17 mouse cellular contexts compared by ENCODE assay signal in the genomic region with DNA sequence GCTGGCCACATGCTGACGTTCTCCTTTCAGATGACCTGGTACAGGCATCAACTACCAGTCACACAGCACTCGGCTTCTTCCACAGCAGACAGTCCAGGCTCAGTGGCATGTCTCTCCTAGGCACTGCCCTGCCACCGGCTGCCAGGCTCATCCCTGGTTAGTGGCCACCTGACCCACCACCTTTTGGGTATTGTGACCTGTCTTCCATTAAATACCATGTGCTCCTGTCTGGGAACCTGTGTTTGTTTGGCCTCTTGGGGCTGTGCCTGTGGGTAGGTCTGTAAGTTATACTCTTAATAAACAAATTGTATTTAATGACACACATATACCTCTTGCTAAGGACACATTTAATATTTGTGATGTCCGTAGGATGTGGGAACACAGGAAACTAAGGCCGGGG.
A peak's percentile ranks its signal among the peaks of the same experiment; 100 is the strongest.
DNase-seq lines count a peak whose midpoint lies in the region; ATAC-seq and TF ChIP-seq lines count a peak whose summit lies in the region.
"Had no signal": no experiment of that assay in that cellular context is flagged by ENCODE, and none has a peak within 500 bp of the region (broad histone marks: within the 10 kb centered on the region; RNA-seq: fewer than 3 reads in every experiment).

No protein-coding gene starts in this region.

- no peaks in the 10 kb centered on the region for H3K9me3 ChIP-seq in heart, embryonic 11.5 days (replicated peaks; ENCODE audit: control insufficient read depth, low read length)
- H3K9me3 ChIP-seq in liver, embryonic 11.5 days (ENCODE audit: control insufficient read depth, low read length) = no peaks in the 10 kb centered on the region
- no peaks in the 10 kb centered on the region for H3K9me3 ChIP-seq in MEL (replicated peaks; ENCODE audit: insufficient read depth, low read length)
- no peaks in the 10 kb centered on the region for H3K9me3 ChIP-seq in liver, embryonic 13.5 days (replicated peaks)
- no peaks in the 10 kb centered on the region for H3K9me3 ChIP-seq in forebrain, embryonic 13.5 days (replicated peaks)
- H3K9me3 ChIP-seq: limb, embryonic 13.5 days had no signal

- no peak overlapping the region; the same call in 1 of the 2 replicates for H3K4me2 ChIP-seq in heart, embryonic 11.5 days
- H3K4me2 ChIP-seq in liver, embryonic 11.5 days = peak overlapping the region; percentile 47
- H3K4me2 ChIP-seq in liver, embryonic 13.5 days = peak overlapping the region; percentile 75
- H3K4me2 ChIP-seq in forebrain, embryonic 13.5 days = no peak overlapping the region
- H3K4me2 ChIP-seq: limb, embryonic 13.5 days had no signal

- 40% methylated on average over 5 of the region's 5 CpGs for WGBS in heart, embryonic 11.5 days (ENCODE audit: insufficient replicate concordance)
- WGBS in liver, embryonic 11.5 days = 28% methylated on average over 5 of the region's 5 CpGs
- WGBS in liver, embryonic 13.5 days (ENCODE audit: insufficient replicate concordance) = 21% methylated on average over 5 of the region's 5 CpGs
- 82% methylated on average over 5 of the region's 5 CpGs for WGBS in forebrain, embryonic 13.5 days

- TF ChIP-seq CTCF in MEL (IDR thresholded peaks at IDR 0.05 in 2 of 3, conservative IDR thresholded peaks at IDR 0.05 in 1 of 3; ENCODE audit: control insufficient read depth in 1 of 3, insufficient read depth in 1 of 3, low read depth in 2 of 3, low read length in 3 of 3, poor library complexity in 1 of 3, severe bottlenecking in 1 of 3) = no peak

- DNase-seq in heart, adult 8-10 months (ENCODE audit: low spot score) = no peak
- no peak for DNase-seq in liver, embryonic 11.5 days (ENCODE audit: low spot score)
- no peak for DNase-seq in liver
- DNase-seq in MEL (ENCODE audit: low read depth, low spot score) = peak; percentile 49
- no peak for DNase-seq in liver, embryonic 13.5 days
- DNase-seq: cerebellum, postnatal 10 days; embryo, embryonic 11 days; kidney, adult 18-20 months; kidney, postnatal 25 days; spleen, adult 18-20 months; thymus, postnatal 14 days had no signal

- no peaks in the 10 kb centered on the region for H3K27me3 ChIP-seq in heart, embryonic 11.5 days (ENCODE audit: control insufficient read depth, insufficient read depth, low read length)
- no peaks in the 10 kb centered on the region for H3K27me3 ChIP-seq in liver, embryonic 11.5 days (replicated peaks; ENCODE audit: control insufficient read depth, insufficient read depth, low read length)
- no peaks in the 10 kb centered on the region for H3K27me3 ChIP-seq in MEL (ENCODE audit: control insufficient read depth in 1 of 2, insufficient read depth in 2 of 2, low read length in 2 of 2)
- H3K27me3 ChIP-seq in liver, embryonic 13.5 days = no peaks in the 10 kb centered on the region
- no peaks in the 10 kb centered on the region; the same call in 1 of the 2 replicates for H3K27me3 ChIP-seq in forebrain, embryonic 13.5 days
- H3K27me3 ChIP-seq: limb, embryonic 13.5 days had no signal

- peak overlapping the region; percentile 58 for H3K9ac ChIP-seq in heart, embryonic 11.5 days (ENCODE audit: low read depth, low read length)
- peak overlapping the region; percentile 70 for H3K9ac ChIP-seq in liver, embryonic 11.5 days (ENCODE audit: low read depth, low read length)
- peak overlapping the region; percentile 69 for H3K9ac ChIP-seq in MEL (ENCODE audit: control insufficient read depth, low read depth, low read length, poor library complexity, severe bottlenecking)
- H3K9ac ChIP-seq in liver, embryonic 13.5 days = peak overlapping the region; percentile 77
- no peak overlapping the region for H3K9ac ChIP-seq in forebrain, embryonic 13.5 days
- H3K9ac ChIP-seq: limb, embryonic 13.5 days had no signal

- no peak for TF ChIP-seq EP300 in MEL (IDR thresholded peaks at IDR 0.05; ENCODE audit: low read depth in 1 of 2, low read length in 2 of 2)

- no peak for TF ChIP-seq RAD21 in MEL (IDR thresholded peaks at IDR 0.05; ENCODE audit: low read depth, low read length)

- no peaks in the 10 kb centered on the region for H3K36me3 ChIP-seq in heart, embryonic 11.5 days (ENCODE audit: control insufficient read depth, insufficient read depth, low read length)
- no peaks in the 10 kb centered on the region for H3K36me3 ChIP-seq in liver, embryonic 11.5 days (ENCODE audit: control insufficient read depth, insufficient read depth, low read length)
- H3K36me3 ChIP-seq in MEL (ENCODE audit: control insufficient read depth in 1 of 2, insufficient read depth in 2 of 2, low read length in 2 of 2) = peaks cover 0 to 47% of the 10 kb centered on the region in 2 experiments; a peak in 2 of 4 replicates
- no peaks in the 10 kb centered on the region for H3K36me3 ChIP-seq in liver, embryonic 13.5 days
- no peaks in the 10 kb centered on the region for H3K36me3 ChIP-seq in forebrain, embryonic 13.5 days (ENCODE audit: poor library complexity, severe bottlenecking)
- H3K36me3 ChIP-seq: limb, embryonic 13.5 days had no signal

- no peak for ATAC-seq in heart, embryonic 11.5 days (replicated peaks; ENCODE audit: insufficient number of reproducible peaks, low FRiP score, low TSS enrichment)
- no peak for ATAC-seq in liver, embryonic 11.5 days (replicated peaks; ENCODE audit: low FRiP score)
- no peak for ATAC-seq in liver, embryonic 13.5 days (ENCODE audit: low read depth)
- ATAC-seq in CD4-positive, CD25-positive, alpha-beta regulatory T cell, adult 4 months = no peak
- ATAC-seq in forebrain, embryonic 13.5 days = no peak
- ATAC-seq: forebrain, embryonic 16.5 days; midbrain, embryonic 16.5 days had no signal

- H3K4me1 ChIP-seq in heart, embryonic 11.5 days (ENCODE audit: control insufficient read depth, insufficient read depth, low read length) = peaks cover 78% of the 10 kb centered on the region
- peaks cover 85% of the 10 kb centered on the region for H3K4me1 ChIP-seq in liver, embryonic 11.5 days (replicated peaks; ENCODE audit: control insufficient read depth, insufficient read depth, low read length)
- peaks cover 23 to 69% of the 10 kb centered on the region in 2 experiments for H3K4me1 ChIP-seq in MEL (ENCODE audit: control insufficient read depth in 1 of 2, insufficient read depth in 2 of 2, low read length in 2 of 2)
- peaks cover 100% of the 10 kb centered on the region for H3K4me1 ChIP-seq in liver, embryonic 13.5 days (replicated peaks)
- H3K4me1 ChIP-seq in forebrain, embryonic 13.5 days = peaks cover 72% of the 10 kb centered on the region

- no peak overlapping the region for H3K4me3 ChIP-seq in heart, embryonic 11.5 days (ENCODE audit: low read depth, low read length)
- no peak overlapping the region for H3K4me3 ChIP-seq in liver, embryonic 11.5 days (ENCODE audit: low read depth, low read length)
- H3K4me3 ChIP-seq in MEL (ENCODE audit: control insufficient read depth in 1 of 2, insufficient read depth in 1 of 2, low read depth in 2 of 2, low read length in 2 of 2) = no peak overlapping the region
- peak overlapping the region; percentile 3; the same call in 1 of the 2 replicates for H3K4me3 ChIP-seq in liver, embryonic 13.5 days (replicated peaks)
- no peak overlapping the region for H3K4me3 ChIP-seq in forebrain, embryonic 13.5 days
- H3K4me3 ChIP-seq: limb, embryonic 13.5 days had no signal

- H3K79me2 ChIP-seq in MEL (ENCODE audit: control insufficient read depth, insufficient read depth, low read length, poor library complexity) = peaks cover 24% of the 10 kb centered on the region

- no peak for TF ChIP-seq POLR2A in MEL (IDR thresholded peaks at IDR 0.05; ENCODE audit: control insufficient read depth in 1 of 2, insufficient read depth in 1 of 2, low read depth in 1 of 2, low read length in 2 of 2, poor library complexity in 1 of 2)

- peak overlapping the region; percentile 92 for H3K27ac ChIP-seq in heart, embryonic 11.5 days (ENCODE audit: low read depth, low read length)
- H3K27ac ChIP-seq in liver, embryonic 11.5 days (ENCODE audit: low read depth, low read length) = peak overlapping the region; percentile 93
- H3K27ac ChIP-seq in MEL (ENCODE audit: control insufficient read depth, low read depth, low read length) = peak overlapping the region; percentile 90
- peak overlapping the region; percentile 96 for H3K27ac ChIP-seq in liver, embryonic 13.5 days
- no peak overlapping the region for H3K27ac ChIP-seq in forebrain, embryonic 13.5 days
- H3K27ac ChIP-seq: limb, embryonic 13.5 days had no signal

TF ChIP-seq in MEL, 35 proteins besides CTCF, POLR2A, EP300 and RAD21:
- TF ChIP-seq NELFE (IDR thresholded peaks at IDR 0.05; ENCODE audit: low read depth, low read length) = peak; percentile 10; the same call in 1 of the 2 replicates
- TF ChIP-seq MYC (IDR thresholded peaks at IDR 0.05; ENCODE audit: low read depth, low read length) = 0 out of 2 replicates have a peak, but pooled peaks have one; percentile 4
- TF ChIP-seq MAX (IDR thresholded peaks at IDR 0.05; ENCODE audit: low read length) = peak; percentile 60; the same call in 1 of the 2 replicates
- no peak for TF ChIP-seq ZNF384 (IDR thresholded peaks at IDR 0.05; ENCODE audit: low read depth, low read length)

Comparison
In these comparisons a context has a peak if more than half of its experiments do, and no peak if none do; other contexts are left out.
1. H3K4me2 ChIP-seq: peak in liver, embryonic 11.5 days (single experiment) and liver, embryonic 13.5 days (single experiment); none in heart, embryonic 11.5 days (single experiment) and forebrain, embryonic 13.5 days (single experiment).